In genomic region chr8:106158381-106158780, GRCm38 (mm10) we compare ENCODE assay signal across 18 mouse cellular contexts. TPM values are rescaled to one million over a fixed set of nuclear protein-coding genes. Genes with fewer than 3 reads are reported as not detected.
"Had no signal": no experiment of that assay in that cellular context is flagged by ENCODE, and none has a peak within 500 bp of the region (broad histone marks: within the 10 kb centered on the region; RNA-seq: fewer than 3 reads in every experiment).

No protein-coding gene starts in this region.

- DNase-seq: kidney, postnatal 10 days; kidney, postnatal 36 days; layer of hippocampus, postnatal 36 days; liver, postnatal 0 days; lung, embryonic 14.5 days; midbrain, embryonic 14.5 days; thymus, adult 2 months; thymus, postnatal 14 days; thymus, postnatal 4 days had no signal

- H3K4me2 ChIP-seq: kidney, embryonic 15.5 days; lung, embryonic 14.5 days had no signal

- H3K4me1 ChIP-seq: kidney, embryonic 15.5 days had no signal

- H3K9me3 ChIP-seq: kidney, embryonic 15.5 days had no signal

- H3K4me3 ChIP-seq: kidney, embryonic 15.5 days; left cerebral cortex, adult 2 months had no signal

- H3K27me3 ChIP-seq: kidney, embryonic 15.5 days had no signal

- ATAC-seq: liver, postnatal 0 days; lung, postnatal 0 days had no signal

- H3K9ac ChIP-seq: kidney, embryonic 15.5 days; liver, embryonic 14.5 days; liver, postnatal 0 days; lung, embryonic 14.5 days had no signal

- H3K27ac ChIP-seq: kidney, embryonic 15.5 days; left cerebral cortex, adult 2 months; liver, embryonic 14.5 days; macrophage; stomach, postnatal 0 days had no signal

RNA-seq across cellular contexts. Expression of gene Esrp2, which starts 21.6 kb away (rescaled TPM):
- total RNA-seq: layer of hippocampus, postnatal 36 days; left cerebral cortex, postnatal 10 days; megakaryocyte, adult 5-6 weeks had no signal
- polyA plus RNA-seq: macrophage; neural tube, embryonic 14.5 days had no signal
